Mouse (Mus musculus) 416B (cell line): Measurements from ENCODE around the gene Tsc2.

Source experiments
- DNase-seq: peaks from one replicate; pipeline ENCODE4 v3.0.0; 2011; ENCODE audit warnings: low read depth

Tsc2 gene

GRCm38 (mm10) chr17:24567034-24567779, 65.2 kb downstream of the Tsc2 start:
- no peak for DNase-seq

GRCm38 (mm10) chr17:24565792-24566191, 66.6 kb downstream of the Tsc2 start:
- no peak for DNase-seq

DNA sequence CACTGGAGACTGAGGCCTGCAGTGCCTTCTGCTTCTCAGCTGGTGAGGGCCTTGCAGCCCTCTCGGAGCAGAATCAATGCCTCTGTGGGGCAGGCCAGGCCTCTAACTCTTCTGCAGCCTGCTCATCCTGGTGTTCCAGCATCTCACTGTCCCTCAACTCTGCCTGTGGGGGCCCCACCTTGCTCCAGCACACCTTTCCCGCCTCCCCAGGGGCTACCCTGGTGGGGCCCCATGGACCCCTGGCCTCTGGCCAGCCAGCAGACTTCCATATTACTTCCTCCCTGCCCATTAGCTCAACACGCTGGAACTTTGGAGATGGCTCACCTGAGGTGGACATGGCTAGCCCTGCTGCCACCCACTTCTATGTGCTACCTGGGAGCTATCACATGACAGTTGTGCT, 67.3 kb downstream of the Tsc2 start:
- DNase-seq, result no peak

DNA sequence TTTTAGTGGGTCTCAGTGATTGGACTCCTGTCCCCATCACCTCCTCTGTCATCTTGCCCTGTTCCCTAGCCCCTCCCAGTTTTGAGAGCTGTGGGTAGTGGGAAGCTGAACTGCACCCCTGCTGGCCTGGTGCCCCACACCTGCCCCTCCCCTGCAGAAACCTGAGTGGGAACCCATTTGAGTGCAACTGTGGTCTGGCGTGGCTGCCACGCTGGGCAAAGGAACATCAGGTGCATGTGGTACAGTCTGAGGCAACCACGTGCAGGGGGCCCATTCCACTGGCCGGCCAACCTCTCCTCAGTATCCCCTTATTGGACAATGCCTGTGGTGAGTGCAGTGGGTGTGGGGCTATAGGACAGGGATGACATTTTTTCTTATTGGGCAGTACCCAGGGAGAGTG, 68.0 kb downstream of the Tsc2 start:
- DNase-seq, result no peak

DNA sequence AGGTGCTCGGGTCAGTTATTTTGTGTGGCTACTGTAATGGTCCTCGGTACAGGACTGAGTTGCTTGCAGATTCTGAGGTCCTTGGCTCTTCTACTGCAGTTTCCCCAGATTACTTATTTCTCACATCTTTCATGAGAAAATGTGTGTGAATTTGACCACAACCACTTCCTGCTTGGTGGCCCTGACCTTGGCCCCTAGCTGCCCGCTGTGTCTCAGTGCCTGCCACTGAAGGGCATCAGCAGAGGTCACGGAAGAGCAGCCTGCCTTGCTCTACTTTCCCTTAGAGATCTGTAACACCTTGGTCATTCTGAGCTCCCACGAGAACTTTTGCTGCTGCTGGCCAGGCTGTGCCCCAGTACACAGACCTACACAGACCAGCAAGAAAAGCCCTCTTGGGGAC, 68.8 kb downstream of the Tsc2 start:
- DNase-seq, result peak; percentile 59

- DNase-seq, result no peak
Measured at GRCm38 (mm10) chr17:24561592-24561991, 70.8 kb downstream of the Tsc2 start.

DNA sequence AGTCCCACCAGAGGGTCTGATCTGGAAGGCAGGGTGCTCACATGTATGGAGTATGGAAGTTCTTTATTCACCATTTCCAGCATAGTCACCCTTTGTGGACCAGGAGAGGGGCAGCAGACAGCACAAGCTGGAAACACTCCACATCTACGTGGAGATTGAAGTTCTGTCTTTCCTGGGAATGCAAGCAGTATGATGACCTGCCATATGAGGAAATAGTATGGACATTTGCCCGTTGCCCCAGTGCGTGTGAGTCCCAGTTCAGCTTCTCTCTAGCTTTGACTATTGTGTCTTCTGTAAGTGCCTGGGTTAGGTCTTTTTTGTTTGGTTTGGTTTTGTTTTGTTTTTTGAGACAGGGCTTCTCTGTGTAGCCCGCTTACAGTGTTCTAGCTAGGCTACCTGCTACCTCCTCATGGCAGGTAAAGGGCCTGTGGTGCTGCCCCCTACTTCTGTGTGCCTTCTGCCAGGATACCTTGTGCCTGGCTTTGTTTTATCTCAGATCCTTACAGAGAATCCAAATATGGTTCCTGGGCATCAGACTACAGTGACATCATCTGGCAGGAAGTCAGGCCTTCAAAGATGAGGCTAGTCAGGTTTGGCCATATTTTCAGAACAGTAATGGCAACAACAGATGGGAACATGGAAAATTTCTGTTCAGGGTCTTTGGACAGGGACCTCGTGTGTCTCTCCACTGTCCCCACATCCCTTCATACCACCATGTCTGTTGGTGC, 72.0 kb downstream of the Tsc2 start:
- DNase-seq, result no peak

DNA sequence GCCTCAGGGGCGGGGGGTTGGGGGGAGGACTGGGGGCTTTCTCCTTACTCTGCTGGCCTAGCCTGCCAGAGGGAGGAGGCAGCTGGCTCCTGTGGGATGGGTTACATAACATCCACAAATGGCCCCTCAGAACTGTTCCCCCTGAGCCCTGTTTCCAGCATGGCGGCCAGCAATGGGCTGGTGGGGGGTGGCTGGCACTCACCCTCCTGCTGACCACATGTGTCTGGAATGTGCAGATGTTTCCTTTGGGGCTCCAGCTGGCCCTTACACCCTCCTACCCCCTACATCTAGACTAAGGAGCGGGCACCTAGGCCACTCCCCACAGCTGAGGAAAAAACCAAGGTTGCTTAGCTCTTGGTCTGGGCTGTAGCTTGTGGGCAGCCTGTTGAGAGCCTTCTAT, 73.3 kb downstream of the Tsc2 start:
- peak; percentile 40 for DNase-seq

DNA sequence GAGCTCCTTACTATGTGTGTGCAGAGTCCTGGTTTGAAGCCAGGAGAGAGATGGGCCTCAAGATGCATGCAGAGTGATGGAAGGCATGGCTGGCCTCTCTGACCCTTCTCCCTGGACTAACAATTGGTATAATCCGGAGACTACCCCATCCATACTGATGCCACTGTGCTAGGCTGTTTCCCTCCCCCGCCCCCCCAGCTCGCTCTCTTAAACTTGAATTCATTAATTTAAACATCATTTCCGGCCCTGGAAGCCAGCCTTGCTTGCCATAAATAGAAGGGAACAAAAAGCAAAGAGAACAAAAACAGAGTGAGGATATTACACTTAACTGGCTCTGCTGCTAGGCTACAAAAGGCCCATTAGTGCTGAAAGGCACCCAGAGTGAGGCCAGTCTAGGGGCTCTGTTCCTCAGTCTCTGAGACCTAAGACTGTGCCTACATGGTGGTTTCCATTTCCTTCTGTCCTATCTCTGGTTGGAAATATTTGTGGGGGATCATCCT, 73.8 kb downstream of the Tsc2 start:
- no peak for DNase-seq

DNA sequence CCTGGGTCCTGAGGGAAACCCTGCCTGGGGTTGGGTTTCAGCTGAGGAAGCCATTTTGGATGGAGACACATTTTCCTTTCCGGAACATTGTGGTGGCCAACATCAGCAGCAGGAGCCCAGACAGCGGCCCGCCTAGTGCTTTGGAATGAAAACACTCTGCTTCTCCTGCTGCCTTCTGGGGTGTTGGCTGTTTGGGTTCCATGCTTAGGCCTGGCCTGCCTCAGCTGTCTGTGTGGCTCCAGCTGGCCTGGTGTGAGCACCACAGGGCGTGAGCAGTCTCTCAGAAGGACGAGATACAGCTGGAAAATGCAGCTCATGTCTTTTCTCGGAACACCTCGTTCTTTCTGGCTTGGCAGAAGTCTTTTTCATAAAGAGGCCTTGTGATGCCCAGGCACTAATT, 75.3 kb downstream of the Tsc2 start:
- DNase-seq, result no peak

DNA sequence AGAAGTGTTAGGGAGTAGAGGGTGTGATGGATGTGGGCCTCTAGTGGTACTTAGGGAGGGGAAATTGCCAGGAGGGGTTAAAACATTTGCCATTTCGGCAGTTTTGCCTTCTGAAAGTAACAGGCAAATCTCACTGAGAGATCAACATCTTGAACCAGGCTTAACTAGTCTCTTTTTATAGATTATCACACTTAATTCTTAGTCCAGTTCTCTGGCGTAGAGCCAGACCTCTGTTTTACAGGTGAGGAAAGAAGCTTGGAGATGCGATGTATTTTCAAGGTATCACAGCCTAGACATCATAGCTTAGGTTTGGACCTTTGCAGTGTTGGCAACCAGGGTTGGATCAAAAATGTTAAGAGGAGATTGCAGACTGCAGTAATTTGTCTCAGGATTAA, 81.4 kb downstream of the Tsc2 start:
- no peak for DNase-seq

- peak; percentile 68 for DNase-seq
Measured at GRCm38 (mm10) chr17:24550416-24551049, 81.9 kb downstream of the Tsc2 start.

GRCm38 (mm10) chr17:24549618-24550415, 82.6 kb downstream of the Tsc2 start, which contains the start of gene Pkd1:
TSS of gene Pkd1 (plus strand) at chr17:24549834.
- DNase-seq, result peak; percentile 100

DNA sequence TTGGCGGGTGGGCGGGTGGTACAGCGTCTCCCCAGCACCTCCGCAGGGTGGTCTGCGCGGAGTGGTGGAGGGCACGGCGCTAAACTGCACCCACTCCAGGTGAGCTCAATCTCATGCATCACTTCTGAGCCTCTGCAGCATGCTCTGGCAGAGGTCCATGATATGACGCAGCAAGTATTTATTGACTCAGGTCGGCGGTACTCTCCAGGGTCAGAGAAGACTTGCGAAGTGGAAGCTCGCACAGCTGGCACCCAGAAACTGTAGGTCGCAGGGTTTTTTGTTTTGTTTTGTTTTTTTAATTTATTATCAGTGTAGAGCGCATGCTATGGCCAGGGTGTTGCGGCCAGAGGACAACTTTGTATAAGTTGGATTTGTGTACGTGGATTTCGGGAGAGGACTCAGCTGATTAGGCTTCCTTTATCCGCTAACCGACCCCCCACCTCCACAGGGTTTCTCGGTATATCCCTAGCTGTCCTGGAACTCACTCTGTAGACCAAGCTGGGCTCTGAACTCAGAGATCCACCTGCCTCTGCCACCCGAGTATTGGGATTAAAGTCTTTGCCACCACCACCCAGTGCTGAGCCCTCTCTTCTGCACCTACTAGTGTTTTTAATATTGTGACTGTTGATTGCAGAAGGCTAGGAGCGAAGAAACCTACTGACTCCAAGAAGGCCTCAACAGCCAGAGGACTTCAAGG, 83.4 kb downstream of the Tsc2 start:
- DNase-seq, result peak; percentile 87

DNA sequence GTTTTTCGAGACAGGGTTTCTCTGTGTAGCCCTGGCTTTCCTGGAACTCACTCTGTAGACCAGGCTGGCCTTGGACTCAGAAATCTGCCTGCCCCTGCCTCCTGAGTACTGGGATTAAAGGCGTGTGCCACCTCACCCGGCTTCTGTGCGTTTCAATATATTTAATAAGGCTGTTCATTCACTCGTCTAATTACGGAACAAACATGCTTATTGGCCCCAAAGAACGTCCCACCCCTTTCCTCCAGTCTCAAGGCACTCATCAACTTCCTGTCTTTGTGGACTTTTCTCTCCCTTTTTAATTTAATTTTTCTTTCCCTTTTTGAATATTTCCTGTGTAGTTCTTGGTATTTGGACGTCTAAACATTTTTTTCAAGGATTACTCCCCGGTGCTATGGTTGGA, 84.0 kb downstream of the Tsc2 start:
- DNase-seq, result peak; percentile 75

DNA sequence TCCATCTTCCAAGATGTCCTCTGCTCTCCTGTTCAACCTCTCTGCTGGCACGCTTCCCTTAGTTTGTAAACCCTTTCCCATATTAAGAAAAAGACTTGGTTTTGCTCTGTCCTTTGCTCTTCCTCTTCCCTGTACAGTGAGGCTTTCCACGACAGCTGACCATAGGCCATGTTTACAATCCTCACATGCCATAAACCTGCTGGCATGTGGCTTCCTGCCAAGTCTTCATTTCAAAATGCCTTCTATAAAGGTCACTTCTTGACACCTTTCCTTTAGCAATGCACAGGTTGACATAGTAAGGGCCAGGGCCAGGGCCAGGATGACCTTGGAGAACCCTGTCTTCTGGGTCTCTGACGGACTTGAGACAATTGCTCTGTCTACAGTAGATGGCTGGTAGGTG, 86.2 kb downstream of the Tsc2 start:
- no peak for DNase-seq
